Mouse (Mus musculus) cortical plate, adult 2 months (tissue): Measurements from ENCODE around the gene Henmt1.

ENCODE experiments used
- CTCF ChIP-seq: fragments of 200-500 bp; IDR thresholded peaks from 2 replicates; pipeline ENCODE4 v1.5.1; 2011; ENCODE audit warnings: mild to moderate bottlenecking, control low read depth, low read length; ENCODE audit not compliant: insufficient read depth; ENCODE audit errors: extremely low read depth
- POLR2A ChIP-seq: fragments of 200-500 bp; IDR thresholded peaks from 2 replicates; pipeline ENCODE4 v1.6.1; 2011; ENCODE audit warnings: mild to moderate bottlenecking, low read length, control low read depth; ENCODE audit not compliant: insufficient read depth; ENCODE audit errors: extremely low read depth

DNA sequence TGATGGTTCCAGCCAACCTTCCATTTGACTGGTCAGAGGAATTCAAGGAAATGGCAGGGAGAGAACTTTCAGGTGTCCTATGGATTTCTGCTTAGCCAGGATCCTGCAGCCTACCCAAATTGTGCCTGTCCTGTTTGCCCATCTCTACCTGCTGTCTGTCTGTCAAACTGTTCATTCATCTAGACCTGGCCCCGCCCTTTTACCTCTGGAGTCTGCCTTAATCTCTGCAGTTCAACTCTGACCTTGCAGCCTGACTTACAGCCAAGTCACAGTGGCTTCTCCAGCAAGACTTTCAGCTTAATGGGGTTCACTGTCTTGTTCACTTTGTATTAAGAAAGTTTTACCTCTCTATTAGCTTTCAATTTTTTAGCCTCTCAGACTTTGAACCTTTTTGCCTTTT is 13.4 kb upstream of the Henmt1 start:
- TF ChIP-seq POLR2A: no peak
- TF ChIP-seq CTCF: no peak
